Mouse (Mus musculus) right cerebral cortex, adult 18-20 months (tissue): ENCODE measurements around the gene Tchhl1.
"Not testable (repeated sequence)": the region's sequence is repeated elsewhere in the genome, so short reads cannot be mapped to it uniquely, and the experiment has no call there.

Source experiments
- DNase-seq: peaks from one replicate; pipeline ENCODE4 v3.0.0; 2022; ENCODE audit warnings: mixed read lengths

Gene Tchhl1

DNA sequence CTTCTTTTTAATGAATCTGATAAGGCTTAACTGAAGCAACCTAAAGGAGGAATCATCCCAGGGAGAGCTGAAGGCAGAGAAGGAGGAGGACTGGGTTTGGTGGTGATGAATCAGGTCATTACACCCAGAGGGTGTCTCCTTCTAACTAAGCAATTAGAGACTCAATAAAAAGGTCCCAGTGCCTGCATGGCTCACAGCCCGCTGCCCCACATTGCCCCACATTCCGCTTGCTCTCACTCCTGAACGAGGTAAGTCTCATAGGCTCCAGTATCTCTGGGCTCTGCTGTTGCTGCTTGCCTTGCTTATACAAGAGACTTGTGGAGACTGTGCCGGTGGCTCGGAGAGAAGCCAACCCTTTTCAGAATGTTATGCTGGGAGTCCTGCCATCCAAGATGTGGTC, at the start of gene Tchhl1:
Gene Tchhl1, plus strand, starts transcription at position 194 of the 400 bp plus-strand sequence.
- no peak for DNase-seq

DNA sequence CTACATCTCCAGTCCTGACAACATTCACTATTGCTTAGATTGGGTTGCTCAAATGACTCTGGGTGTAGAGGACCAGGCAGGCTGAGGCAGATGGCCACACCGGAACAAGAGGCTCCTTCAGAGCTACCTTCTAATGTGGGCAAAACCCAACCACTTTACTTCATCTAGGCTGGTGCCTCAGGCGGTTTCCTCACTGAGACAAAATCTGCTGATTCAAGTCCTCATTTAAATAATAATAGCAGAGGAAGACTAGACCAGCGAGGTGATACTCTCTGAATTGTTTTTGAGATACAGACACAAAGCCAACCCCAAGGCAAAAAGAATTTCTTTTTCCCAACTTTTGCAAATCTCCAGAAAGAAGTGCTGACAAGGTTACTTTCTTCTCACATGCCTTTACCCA, 36.9 kb upstream of the Tchhl1 start:
- no peak for DNase-seq

DNA sequence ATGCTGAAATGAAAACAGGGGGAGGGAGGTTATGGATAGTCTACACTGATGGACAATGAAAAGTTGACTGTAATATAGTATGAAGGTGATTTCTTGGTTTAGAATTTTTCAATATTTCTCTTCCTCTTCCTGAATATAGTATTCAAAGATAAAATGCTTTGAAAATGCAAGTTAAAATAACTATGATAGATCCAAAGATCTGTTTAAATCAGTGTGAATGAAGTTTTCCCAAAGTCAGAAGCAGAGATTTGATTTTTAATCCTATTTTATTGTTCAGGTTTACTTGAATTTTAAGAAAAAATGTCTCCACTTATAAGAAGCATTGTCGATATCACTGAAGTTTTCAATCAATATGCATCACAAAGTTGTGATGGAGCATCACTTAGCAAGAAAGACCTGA, 26.5 kb upstream of the Tchhl1 start, which contains the start of gene Tchh:
Gene Tchh, plus strand, starts transcription at position 301 of the 400 bp plus-strand sequence.
- DNase-seq: no peak

DNA sequence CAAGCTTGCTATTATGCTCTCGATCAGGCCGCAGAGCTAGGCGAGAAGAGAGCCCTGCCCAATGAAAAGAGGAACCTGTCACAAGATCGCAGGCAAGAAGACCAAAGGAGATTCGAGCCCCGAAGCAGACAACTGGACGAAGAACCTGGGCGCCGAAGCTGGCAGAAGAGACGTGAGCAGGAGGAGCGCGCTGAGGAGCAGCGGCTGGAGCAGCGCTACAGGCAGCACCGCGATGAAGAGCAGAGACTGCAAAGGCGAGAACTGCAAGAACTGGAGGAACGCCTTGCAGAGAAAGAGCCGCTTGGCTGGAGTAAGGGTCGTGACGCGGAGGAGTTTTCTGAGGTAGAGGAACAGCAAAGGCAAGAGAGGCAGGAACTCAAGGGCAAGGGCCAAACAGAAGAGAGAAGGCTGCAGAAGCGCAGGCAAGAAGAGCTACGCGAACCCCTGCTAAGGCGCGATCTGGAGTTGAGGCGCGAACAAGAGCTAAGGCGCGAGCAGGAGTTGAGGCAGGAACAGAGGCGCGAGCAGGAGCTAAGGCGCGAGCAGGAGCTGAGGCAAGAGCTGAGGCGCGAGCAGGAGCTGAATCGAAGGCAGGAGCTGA, 25.0 kb upstream of the Tchhl1 start:
- peak; percentile 32 for DNase-seq

DNA sequence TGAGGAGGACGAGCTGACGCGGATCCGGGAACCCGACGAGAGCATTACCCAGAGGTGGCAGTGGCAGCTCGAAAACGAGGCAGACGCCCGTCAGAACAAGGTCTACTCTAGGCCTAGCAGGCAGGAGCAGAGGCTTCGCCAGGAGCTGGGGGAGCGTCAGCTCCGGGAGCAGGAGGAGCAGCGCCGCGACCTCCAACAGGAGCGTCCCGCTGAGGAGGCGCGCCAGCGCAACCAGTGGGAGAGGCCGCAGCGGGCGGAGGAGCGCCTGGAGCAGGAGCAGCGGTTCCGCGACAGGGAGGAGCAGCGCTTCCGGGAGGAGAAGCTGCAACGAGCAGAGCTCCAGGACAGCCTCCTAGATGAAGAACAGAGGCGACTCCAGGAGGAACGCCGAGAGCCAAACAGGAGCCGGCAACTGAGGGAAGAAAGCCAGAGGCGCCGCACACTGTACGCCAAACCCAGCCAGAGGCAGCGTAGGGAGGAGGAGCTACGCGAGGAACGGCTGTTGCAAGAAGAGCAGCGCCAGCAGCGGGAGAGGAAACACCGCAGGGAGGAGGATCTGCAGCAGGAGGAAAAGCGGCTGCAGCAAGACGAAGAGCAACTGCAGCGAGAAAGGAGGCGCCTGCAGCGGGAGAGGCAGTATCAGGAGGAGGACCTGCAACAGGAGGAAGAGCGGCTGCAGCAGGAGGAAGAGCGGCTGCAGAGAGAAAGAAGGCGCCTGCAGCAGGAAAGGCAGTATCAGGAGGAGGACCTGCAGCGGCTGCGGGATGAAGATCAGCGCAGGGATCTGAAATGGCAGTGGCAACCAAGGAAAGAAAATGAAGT, 24.0 kb upstream of the Tchhl1 start:
- DNase-seq: peak; percentile 78

DNA sequence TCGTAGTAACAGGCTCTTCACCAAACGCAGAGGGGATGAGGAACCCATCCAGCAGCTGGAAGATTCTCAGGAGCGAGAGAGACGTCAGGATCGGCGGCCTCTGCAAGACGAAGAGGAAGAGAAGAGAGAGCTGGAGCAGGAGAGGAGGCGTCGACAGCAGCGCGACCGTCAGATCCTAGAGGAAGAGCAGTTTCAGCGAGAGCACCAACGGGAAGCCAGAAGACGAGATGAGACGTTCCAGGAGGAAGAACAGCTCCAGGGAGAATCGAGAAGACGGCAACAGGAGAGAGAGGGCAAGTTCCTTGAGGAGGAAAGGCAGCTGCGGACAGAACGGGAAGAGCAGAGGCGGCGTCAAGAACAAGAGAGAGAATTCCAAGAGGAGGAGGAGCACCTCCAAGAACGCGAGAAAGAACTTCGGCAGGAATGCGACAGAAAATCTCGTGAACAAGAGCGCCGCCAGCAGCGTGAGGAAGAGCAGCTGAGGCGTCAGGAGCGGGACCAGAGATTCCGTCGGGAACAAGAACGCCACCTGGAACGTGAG, 23.3 kb upstream of the Tchhl1 start:
- peak; percentile 38 for DNase-seq

DNA sequence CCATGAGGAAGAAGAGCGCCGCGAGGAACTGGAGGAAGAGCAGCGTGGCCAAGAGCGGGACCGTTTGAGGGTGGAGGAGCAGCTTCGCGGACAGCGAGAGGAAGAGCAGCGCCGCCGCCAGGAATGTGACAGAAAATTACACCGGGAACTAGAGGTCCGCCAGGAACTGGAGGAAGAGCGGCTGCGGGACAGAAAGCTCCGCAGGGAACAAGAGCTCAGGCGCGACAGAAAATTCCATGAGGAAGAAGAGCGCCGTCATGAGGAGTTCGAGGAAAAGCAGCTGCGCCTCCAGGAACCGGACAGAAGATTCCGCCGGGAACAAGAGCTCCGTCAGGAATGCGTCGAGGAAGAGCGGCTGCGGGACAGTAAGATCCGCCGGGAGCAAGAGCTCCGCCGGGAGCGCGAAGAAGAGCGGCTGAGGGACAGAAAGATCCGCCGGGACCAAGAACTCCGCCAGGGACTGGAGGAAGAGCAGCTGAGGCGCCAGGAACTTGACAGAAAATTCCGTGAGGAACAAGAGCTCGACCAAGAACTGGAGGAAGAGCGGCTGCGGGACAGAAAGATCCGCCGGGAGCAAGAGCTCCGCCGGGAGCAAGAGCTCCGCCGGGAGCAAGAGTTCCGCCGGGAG, 22.3 kb upstream of the Tchhl1 start:
- peak; percentile 14 for DNase-seq

DNA sequence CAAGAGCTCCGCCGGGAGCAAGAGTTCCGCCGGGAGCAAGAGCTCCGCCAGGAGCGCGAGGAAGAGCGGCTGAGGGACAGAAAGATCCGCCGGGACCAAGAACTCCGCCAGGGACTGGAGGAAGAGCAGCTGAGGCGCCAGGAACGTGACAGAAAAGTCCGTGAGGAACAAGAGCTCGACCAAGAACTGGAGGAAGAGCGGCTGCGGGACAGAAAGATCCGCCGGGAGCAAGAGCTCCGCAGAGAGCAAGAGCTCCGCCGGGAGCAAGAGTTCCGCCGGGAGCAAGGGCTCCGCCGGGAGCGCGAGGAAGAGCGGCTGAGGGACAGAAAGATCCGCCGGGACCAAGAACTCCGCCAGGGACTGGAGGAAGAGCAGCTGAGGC, 21.8 kb upstream of the Tchhl1 start:
- DNase-seq: not testable (repeated sequence)

DNA sequence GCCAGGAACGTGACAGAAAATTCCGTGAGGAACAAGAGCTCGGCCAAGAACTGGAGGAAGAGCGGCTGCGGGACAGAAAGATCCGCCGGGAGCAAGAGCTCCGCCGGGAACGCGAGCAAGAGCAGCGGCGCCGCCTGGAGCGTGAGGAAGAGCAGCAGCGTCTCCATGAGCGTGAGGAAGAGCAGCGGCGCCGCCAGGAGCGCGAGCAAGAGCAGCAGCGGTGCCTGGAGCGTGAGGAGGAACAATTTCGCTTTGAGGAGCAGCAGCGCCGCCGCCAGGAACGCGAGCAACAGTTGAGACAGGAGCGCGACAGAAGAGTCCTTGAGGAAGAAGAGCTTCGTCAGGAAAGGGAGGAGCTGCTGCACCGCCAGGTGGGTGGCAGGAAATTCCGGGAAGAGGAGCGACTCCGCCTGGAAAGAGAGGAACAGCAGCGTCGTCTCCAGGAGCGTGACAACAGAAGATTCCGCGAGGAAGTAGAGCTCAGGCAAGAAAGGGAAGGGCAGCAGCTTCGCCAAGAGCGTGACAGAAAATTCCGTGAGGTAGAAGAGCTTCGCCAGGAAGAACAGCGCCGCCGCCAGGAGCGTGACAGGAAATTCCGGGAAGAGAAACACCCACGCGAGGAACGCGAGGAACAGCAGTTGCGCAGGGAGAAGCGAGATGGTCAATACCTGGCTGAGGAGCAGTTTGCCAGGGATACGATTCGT, 21.3 kb upstream of the Tchhl1 start:
- DNase-seq: peak; percentile 82

DNA sequence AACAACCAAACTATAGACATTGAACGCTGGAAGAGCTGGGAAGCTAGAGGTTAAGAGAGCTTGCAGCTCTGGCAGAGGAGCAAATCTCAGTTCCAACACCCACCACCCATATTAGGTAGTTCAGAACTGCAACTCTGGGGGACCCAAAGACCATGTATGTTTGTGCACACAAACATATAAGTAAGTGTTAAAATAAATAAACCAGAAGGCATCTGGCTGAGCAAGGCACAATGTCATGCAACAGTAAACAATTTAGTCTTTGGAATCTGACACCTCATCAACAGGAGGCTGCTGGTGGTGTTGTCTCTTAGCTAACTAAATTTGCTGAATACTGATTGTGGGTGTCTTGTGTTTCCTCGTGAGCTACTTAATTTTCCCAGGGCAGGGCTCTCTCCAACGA, 2.0 kb upstream of the Tchhl1 start:
- DNase-seq: no peak

DNA sequence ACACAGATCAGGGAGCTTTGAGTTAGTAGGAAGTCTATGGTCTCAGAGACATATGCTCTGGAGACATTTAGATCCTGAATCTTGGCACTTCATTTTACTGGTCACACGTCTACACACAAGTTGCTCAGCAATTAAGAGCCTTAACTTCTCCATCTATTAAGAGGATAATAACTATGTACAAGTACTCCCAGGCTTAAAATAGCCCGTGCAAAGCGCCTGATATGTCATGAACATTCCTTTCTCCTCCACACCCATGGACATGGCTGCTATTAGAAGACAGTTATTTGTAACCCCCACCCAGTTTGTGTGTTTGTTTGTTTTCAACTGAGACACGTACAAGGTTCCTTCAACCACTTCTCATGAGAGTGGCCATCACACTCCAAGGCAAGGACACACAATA, 1.4 kb upstream of the Tchhl1 start:
- no peak for DNase-seq

DNA sequence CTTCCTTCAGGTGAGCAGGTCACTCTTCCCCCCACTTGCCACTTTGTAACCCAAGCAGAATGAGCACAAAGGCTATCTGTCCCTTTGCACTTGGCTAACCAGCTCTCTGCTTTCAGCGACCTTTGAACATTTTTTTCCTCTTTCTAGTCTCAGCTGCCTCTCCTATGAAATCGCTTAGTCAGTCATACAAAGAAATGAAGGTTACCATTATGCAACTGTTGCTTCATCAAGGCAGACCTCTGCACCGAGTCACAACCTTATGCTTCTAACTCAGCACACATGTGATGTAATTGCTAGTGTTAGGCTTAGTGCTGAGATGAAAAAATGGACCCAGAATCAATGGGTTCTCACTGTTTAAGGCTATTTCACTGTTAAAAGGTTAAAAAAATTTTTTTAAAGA, 1.1 kb downstream of the Tchhl1 start:
- DNase-seq: no peak

DNA sequence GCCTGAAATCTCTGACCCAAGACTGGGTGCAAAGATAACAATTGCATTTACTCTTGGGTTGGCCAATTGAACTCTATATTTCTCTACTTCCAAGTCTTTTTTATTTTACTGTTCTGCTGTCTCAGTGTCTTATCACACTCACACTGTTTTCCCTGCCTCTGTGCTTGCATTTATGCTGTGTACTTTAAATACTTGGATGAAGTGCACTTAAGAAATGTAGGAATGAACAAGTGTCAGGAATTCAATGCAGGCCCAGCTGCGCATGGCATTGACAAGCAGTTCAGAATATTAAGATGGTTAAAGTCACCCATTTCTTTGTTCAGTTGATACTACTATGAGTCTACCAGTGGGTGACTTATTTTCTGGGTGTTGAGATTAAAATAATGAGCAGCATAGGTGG, 11.5 kb downstream of the Tchhl1 start:
- no peak for DNase-seq

DNA sequence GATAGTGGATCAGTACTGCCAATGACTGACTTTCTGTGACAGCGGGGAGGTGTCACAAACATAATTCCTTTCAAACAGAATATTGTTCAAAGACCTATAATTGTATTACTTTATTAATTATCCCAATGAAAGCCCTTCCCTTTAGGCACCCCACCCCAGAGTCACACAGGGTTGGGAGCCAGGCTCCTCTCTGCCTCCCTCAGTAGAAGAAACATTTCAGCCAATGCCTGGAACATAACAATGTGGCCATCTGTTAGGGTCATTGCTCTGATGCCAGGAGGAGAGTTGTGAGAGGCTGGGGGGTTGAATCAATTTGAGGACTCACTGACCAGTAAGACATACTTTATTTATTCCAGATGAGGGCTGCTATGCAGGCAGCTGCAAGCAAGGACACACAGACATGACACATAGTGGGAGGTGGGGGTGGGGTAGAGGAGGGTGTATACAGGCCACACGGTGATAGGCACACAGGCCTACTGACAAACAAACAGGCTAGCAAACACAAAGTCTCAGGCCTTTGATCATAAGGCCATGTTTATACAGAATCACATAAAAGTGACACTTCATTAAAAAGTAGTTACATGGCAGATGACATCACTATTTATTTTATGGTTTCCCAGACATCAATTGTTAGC, 13.5 kb downstream of the Tchhl1 start:
- no peak for DNase-seq

DNA sequence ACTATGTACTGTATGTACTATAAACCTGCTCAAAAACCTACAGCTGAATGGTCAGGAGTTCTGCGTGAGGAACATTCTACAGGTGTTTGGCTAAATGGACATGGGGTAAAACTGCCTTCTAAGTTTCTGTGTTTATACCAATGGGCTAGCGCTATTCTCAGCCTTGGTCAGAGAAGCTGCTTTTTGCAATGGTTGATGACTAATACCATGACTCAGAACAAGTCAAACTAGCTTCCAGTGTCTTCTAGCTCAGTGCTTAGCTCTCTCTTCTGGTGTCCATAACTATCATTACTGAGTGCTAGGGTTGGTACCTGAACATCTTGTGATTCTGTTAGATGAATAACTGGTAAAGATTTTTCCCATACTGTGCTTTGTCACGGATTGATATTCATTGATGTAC, 17.1 kb downstream of the Tchhl1 start:
- DNase-seq: no peak

DNA sequence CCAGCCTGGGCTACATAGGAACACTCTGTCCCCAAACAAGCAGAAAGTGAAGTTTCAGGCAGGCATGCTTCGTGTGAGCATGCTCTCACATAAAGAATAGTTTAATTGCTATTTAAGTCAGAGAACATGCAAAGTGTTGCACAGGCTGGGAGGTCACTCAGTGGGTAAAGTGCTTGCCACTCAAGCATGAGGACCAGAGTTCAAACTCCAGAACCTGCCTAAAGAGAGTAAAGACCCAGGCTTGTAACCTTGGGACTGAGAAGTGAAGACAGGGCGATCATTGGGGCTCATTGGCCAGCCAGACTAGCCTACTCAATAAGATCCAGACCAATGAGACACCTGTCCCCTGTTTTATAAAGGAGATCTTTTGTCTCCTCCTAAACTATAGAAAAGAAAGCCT, 20.0 kb downstream of the Tchhl1 start:
- no peak for DNase-seq

DNA sequence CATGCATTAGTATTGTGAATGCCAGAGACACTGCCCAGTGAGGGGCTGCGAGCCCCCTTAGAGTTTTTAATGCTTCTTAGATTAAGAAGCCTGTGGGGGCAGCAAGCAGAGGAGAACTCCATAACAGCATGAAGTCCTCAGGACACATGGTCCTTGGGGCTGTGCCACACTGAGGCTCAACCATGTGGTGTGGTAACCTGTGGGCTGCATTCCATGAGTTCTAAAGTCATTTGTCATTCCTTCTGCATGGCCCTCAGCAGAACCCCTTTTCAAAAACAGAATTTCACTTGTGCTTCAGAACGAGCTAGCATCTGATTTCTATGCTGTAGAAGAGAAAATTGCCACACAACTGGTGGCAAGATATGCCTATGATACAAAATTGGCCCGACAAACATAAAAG, 23.6 kb downstream of the Tchhl1 start:
- no peak for DNase-seq

DNA sequence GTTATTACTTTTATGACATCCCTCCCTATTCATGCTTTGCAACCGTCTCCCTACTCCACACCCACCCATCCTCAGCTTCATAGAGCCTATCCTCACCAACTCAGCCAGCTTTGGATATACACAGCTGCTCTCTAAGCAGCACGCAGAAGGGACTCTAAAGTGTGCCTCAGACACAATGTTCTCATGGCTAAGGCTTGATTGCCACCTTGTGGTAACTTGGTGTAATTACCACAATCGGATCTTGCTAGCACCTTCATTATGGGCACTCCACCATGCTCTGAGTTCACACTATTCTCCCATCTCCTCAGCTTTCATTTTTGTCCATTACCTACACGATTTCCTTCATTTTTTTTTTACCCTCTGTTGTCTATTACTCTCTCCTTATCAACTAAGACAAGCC, 25.4 kb downstream of the Tchhl1 start:
- peak; percentile 63 for DNase-seq

DNA sequence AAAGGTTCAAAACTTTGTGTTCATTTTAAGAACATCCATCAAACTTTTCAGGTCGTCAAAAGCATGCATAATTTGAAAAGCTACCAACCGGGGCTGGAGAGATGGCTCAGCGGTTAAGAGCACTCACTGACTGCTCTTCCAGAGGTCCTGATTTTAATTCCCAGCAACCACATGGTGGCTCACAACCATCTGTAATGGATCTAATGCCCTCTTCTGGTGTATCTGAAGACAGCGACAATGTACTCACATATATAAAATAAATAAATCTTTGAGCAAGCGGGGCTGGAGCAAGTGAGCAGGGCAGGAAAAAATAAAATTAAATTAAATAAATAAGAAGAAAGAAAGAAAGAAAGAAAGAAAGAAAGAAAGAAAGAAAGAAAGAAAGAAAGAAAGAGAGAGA, 26.2 kb downstream of the Tchhl1 start:
- DNase-seq: not testable (repeated sequence)

DNA sequence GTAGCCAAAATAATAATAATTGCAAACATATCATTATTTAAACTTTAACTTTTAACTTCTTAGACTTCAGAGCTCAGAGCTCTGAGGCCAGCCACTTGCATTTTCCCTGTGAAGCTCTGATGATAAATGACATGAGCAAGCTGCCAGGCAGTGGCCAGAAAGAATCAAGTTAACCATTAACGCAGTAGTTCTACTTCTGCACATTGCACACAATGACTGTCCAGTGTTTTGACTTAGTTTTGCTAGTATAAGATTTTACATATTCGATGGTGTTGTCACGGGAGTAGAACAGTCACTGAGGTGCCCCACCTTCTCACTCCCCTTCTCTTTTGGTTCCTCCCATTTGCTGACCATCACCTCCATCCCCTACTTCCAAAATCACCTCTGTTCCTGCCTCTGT, 28.6 kb downstream of the Tchhl1 start:
- DNase-seq: no peak

DNA sequence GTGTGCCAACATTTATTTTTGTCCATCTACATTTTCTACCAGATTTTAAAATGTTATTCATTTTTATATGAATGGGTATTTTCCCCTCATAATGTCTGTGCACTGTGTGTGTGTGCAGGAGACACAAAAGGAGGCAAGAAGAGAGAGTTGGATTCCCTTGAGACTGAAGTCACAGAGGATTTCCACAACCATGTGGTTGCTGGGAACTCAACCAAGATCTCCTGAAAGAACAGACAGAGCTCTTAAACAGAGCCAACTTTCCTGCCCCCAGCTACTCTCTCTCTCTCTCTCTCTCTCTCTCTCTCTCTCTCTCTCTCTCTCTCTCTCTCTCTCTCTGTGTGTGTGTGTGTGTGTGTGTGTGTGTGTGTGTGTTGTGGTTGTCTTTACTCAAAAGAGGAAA, 30.6 kb downstream of the Tchhl1 start:
- no peak for DNase-seq

DNA sequence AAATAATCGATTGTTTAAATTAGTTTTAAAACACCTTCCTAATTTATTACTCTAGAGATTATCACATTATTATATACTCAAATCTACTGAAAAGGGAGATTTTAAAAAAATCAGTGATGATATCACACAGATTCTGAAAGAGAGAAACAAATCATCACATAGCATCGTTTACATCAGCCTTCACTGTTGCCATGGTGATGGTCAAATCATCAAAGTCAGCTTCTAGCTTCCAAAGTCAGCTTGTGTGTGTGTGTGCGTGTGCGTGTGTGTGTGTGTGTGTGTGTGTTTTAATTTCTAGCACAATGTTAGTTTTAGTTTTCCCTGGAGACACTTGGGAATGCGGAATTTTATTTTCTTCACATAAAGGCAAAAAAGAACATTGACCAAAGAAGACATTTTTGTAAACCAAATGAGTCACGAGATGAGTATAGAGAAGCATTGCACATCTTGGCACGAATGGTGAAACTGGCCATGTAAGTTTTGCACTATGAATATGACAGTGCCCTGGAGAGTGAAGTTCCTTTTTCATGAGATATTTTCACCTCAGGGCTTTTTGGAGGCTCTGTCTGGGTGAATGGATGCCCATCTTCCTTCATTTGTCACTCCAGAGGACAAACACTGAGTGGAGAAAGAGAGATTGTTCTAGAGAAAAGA, 36.1 kb downstream of the Tchhl1 start:
- no peak for DNase-seq
